Mouse (Mus musculus): ENCODE measurements around the gene Ppl.

Ppl gene

GRCm38 (mm10) chr16:5123476-5123875, 8.7 kb downstream of the Ppl start:
- no peak for DNase-seq (ENCODE audit: low spot score)

DNA sequence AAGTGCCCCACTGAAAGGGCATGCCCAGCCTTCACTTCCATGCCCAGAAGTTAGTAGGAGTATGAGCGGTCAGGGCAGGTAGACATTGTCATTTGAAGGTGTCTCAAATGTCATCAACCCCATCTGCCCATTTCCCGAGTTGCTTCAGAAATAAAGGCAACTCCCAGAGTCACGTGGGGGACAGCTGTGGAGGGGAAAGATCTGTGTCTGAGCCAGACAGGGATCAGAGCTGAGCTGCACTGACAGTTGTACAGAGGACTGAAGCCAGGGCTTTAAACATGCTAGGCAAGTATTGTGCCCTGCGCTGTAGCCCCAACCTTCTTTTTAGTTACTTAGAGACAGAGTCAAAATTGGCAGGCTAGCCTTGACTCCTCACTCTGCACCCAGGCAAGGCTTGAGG, 12.4 kb downstream of the Ppl start:
- no peak for DNase-seq (ENCODE audit: low spot score)

- DNase-seq (ENCODE audit: low spot score): no peak
Observed at GRCm38 (mm10) chr16:5119385-5119784, 12.8 kb downstream of the Ppl start.

- DNase-seq (ENCODE audit: low spot score): no peak
Observed at GRCm38 (mm10) chr16:5113582-5113981, 18.6 kb downstream of the Ppl start.

DNA sequence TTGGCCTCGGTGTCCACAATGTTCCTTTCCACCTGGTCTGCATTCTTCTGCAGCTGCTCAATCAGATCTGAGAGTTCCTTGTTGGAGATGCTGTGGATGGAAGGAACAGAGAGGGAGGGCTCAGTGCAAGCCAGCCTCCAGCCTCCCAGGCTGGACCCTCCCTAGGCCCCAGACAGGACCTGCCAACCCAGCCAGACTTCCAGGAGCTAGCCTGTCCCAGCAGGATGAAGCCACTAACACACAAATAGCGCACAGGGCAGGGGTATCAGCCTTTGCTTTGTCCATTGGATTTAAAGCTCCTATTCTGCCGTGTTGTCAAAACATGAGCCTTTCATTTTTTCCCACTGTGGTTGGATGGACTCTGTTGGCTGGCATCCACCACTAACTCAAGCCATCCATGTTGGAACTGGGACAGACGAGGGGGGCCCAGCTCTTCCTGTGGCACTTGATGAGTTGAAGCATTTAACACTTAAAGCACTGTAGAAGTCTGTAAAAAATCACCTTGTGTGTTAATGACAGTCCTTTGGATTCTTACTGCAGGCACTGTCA, 19.1 kb downstream of the Ppl start:
- no peak for DNase-seq (ENCODE audit: low spot score)

GRCm38 (mm10) chr16:5111021-5111420, 21.2 kb downstream of the Ppl start:
- DNase-seq (ENCODE audit: low spot score): no peak

GRCm38 (mm10) chr16:5109877-5110276, 22.3 kb downstream of the Ppl start:
- DNase-seq (ENCODE audit: low spot score): no peak

DNA sequence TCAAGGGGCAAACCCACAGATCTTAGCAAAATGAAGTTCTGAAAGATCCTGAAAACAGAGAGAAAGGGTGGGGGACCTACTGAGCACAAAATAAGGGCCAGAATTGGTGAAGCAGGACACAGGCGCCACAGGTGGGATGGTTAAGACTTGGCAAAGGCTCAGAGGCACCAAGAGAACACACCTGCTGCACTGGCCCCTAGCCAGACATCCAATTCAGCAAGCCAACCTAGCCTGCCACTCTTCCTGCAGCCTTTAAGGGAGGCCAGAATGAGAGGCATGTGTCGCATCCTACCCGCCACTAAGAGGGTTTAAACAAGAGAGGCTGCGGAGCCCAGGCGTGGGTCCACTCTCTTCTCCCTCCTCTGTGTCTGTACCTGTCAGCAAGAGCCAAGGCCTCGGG, 31.2 kb downstream of the Ppl start:
- no peak for DNase-seq (ENCODE audit: low spot score)

DNA sequence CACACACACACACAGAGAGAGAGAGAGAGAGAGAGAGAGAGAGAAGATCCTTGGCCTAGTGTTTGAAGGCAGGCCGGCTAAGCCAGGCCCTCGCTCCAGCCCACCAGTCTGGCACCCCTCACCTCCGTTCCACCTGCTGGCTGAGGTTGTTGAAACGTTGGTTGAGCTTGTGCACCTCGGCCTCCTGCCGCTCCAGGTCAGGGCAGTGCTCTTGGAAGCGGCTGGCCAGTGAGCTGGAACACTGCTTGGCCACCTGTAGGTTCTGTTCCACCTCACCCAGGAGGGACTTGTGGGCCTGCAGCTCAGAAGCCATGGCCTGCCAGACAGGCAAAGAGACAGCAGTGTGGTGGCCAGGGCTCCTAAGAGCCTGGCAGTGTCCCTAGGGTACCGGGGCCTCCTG, 35.7 kb downstream of the Ppl start:
- no peak for DNase-seq (ENCODE audit: low spot score)

DNA sequence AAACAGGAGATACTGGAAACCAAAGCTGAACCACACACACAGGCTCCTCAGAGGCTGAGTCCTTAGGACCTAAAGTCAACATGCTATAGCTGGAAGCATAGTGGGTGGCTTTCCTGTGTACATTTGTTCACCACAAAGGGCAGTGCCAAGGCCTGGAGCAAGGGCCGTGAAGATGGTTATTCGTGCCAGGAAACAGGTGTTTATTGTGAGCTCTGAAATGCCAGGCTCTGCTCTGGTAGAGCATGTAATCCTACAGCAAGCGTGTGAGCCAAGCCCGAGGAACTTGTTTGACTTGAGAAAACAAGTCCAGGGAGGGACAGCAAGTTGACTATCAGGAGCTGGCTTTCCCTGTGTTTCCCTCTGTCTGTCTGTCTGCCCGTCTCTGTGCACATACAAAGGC, 38.9 kb downstream of the Ppl start:
- no peak for DNase-seq (ENCODE audit: low spot score)

GRCm38 (mm10) chr16:5089021-5089420, 43.2 kb downstream of the Ppl start:
- no peak for DNase-seq (ENCODE audit: low spot score)

DNA sequence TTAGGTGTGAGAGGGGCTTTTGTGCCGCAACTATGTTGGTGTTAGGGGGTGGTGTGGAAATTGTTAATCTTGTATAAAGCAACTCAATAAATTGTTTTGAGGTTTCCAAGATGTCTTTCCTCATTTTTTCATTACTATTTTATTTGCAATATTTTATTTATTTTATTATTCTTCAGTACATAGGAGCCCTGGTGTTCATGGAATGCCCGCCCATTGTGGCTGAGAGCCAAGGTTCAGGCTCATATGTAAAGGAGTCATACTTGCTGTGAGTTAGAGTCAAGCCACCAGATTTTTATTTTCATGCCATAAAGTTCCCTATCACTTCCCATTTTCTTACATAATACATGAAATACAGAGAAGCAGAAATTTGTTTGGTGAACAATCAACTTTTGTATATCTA, 46.0 kb downstream of the Ppl start:
- no peak for DNase-seq (ENCODE audit: low spot score)

GRCm38 (mm10) chr16:5085196-5085595, 47.0 kb downstream of the Ppl start:
- no peak for DNase-seq (ENCODE audit: low spot score)

DNA sequence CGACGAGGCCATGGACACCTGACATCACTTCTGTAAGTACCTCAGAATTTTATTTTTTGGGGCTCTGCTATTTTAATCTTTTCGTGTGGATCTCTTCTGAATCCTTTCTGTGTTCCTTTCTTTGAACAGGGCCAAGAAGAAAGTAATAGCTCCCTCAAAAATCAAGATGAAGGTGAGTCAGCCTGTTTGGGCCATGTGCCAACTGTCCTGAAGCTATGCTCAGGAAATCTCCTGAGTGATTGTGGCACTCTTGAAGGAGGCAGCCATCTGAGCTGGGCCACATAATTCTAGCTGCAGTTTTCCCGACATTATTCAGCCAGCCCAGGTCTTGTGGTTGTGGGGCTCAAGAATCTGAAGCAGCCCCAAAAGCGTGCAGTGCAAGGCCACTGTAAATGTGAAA, 57.9 kb downstream of the Ppl start:
- no peak for DNase-seq (ENCODE audit: low spot score)

- no peak for DNase-seq (ENCODE audit: low spot score)
Observed at GRCm38 (mm10) chr16:5071974-5072373, 60.2 kb downstream of the Ppl start.

DNA sequence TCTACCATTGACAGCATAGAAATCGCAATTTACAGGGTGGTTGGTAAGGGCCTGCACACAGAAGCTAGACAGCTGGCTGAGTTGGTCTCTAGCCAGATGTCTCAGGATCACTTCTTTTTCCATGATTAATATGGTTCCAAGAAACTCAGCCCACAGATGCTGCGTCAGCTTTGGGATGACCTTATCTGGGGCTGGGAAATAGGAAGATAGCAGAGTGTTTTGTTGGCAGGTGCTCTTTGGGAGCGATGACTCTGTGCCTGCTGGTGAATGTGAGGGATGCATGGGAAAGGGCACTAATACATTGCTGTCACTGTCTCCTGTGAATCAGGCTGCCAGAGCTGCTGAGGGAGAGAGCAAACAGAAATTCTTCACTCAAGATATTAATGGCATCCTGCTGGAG, 61.9 kb downstream of the Ppl start:
- DNase-seq (ENCODE audit: low spot score): no peak

- DNase-seq (ENCODE audit: low spot score): no peak
Observed at GRCm38 (mm10) chr16:5063472-5063871, 68.7 kb downstream of the Ppl start.

- no peak for DNase-seq (ENCODE audit: low spot score)
Observed at GRCm38 (mm10) chr16:5058114-5058513, 74.1 kb downstream of the Ppl start.

GRCm38 (mm10) chr16:5050251-5051110, 81.7 kb downstream of the Ppl start:
- DNase-seq (ENCODE audit: low spot score): peak; percentile 57

DNA sequence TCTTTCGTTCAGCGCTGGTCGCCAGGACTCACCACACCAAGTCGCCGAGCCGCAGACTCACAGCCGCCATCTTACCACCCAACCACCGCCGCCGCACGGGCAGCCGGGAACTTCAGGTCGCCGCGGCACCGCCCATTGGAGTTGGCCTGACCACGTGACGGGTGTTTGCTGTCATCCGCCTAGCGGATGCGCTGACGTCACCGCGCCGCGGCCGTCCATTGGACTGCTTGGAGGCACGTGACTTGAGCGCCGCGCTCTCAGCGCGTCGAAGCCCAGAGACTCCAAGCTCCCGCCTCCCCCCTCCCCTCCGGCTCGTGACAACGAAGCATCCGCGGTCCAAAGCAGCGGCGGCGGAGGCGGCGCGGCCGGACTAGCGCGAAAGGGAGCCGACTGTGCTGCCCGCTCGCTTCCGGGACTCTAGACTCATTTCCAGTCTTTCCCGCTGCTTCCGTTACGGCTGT, 82.4 kb downstream of the Ppl start, which contains the start of the genes Glyr1 and Ubn1:
Gene Glyr1 (minus strand): TSS at position 90 of the 461 bp plus-strand sequence.
Gene Ubn1 (plus strand): TSS at position 284 of the 461 bp plus-strand sequence.
- DNase-seq (ENCODE audit: low spot score): peak; percentile 96

- no peak for DNase-seq (ENCODE audit: low spot score)
Observed at GRCm38 (mm10) chr16:5049182-5049773, 82.9 kb downstream of the Ppl start.

DNA sequence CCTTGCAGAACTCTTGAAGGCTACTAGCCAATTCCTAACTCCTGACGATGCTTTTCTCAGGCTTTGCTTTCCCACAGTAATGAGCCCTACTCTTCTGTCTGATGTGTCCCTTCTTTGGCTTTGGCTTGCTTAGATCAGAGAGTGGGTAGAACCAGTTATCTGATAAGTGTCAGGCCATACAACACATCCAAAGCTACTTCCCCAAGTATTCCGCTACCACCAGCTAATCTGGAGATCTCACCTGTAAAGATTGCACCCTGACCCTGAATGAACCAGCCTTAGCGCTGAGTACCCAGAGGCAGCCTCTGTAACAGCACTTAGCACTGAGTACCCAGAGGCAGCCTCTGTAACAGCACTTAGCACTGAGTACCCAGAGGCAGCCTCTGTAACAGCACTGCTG, 86.9 kb downstream of the Ppl start:
- DNase-seq (ENCODE audit: low spot score): no peak

DNA sequence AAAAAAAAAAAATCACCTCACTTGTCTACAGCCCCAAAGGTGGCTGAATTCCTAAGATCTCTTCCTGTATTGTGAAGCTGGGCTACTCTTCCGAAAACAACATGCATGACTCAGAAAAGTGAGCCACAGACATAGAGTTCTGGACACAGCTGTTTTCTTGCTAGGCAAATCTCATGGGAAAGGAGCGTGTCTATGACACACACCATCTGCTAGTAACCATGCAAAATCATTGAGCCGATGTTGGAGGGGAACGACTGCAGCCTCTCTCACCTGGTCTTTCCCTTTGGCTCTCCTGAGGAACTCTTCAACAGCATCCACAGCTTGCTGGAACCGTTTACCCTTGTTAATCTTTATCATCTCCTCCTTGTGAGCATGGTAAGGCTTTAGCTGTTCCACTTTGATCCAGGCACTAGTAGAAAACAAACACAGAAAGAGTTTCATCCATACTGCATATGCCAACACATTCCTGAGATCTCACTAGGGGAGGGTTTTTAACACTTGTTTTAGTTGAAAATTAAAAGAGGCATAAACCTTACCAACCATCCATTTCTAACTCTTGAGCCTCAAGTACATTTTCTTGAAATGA, 95.5 kb downstream of the Ppl start:
- DNase-seq (ENCODE audit: low spot score): no peak

Measured in urinary bladder, postnatal 25 days (tissue).